In genomic region chr1:152461814-152462213, GRCm38 (mm10) we compare ENCODE assay signal across 8 mouse cellular contexts.
DNase-seq lines count a peak whose midpoint lies in the region; TF ChIP-seq lines count a peak whose summit lies in the region.

No protein-coding gene starts in this region.

- TF ChIP-seq CTCF in olfactory bulb, adult 2 months (IDR thresholded peaks at IDR 0.05; ENCODE audit: insufficient read depth, low read depth, low read length) = no peak

- DNase-seq in kidney, adult 11 months = peak; percentile 43
- DNase-seq in kidney, adult 18-20 months = no peak
- peak; percentile 75 to 89 for DNase-seq in heart, adult 9 months (ENCODE audit: low spot score in 2 of 2)
- DNase-seq in kidney, adult 9 months = peak; percentile 61
- no peak for DNase-seq in cerebellum, adult 8-10 months
- DNase-seq in thymus, postnatal 25 days = no peak
- DNase-seq in testis, postnatal 10 days (ENCODE audit: low spot score) = no peak

- TF ChIP-seq POLR2A in olfactory bulb, adult 2 months (IDR thresholded peaks at IDR 0.05; ENCODE audit: insufficient read depth, low read depth, low read length) = no peak

- no peak overlapping the region for H3K4me3 ChIP-seq in olfactory bulb, adult 2 months (ENCODE audit: insufficient read depth, low read depth, low read length)

- 66% methylated on average over 3 of the region's 3 CpGs for WGBS in olfactory bulb, adult 2 months

- H3K27ac ChIP-seq in olfactory bulb, adult 2 months (ENCODE audit: insufficient read depth, low read depth, low read length) = peak overlapping the region; percentile 37; the same call in 1 of the 2 replicates

- H3K4me1 ChIP-seq in olfactory bulb, adult 2 months (ENCODE audit: control insufficient read depth, insufficient read depth, low read length) = peaks cover 9% of the 10 kb centered on the region; the same call in 1 of the 2 replicates

Comparison
In these comparisons a context has a peak if more than half of its experiments do, and no peak if none do; other contexts are left out.
1. DNase-seq: peak in kidney, adult 11 months (single experiment), heart, adult 9 months (2 of 2) and kidney, adult 9 months (single experiment); none in kidney, adult 18-20 months (single experiment), cerebellum, adult 8-10 months (single experiment), thymus, postnatal 25 days (single experiment) and testis, postnatal 10 days (single experiment).